ENCODE assay signal across 24 mouse cellular contexts in the genomic region with DNA sequence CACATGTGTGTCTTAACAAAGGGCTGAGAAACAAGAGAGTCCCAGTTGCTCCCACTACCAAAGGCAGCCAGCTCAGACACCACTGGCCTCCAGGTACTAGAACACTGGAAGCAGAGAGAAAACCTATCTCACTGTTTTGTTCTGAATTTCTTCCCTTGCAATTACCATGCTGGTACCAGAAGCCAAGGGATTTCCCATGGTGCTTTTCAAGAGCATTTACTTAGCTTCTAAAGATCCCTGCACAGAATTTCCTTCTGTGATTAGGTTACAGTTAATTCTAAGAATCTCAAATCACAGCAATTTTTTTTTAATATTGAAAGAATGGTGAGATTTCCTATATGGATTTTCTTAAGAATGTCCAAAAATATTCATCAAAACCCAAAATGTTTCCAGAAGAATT. TPM values are rescaled to one million over a fixed set of nuclear protein-coding genes. Genes with fewer than 3 reads are reported as not detected.
"Had no signal": no experiment of that assay in that cellular context is flagged by ENCODE, and none has a peak within 500 bp of the region (broad histone marks: within the 10 kb centered on the region; RNA-seq: fewer than 3 reads in every experiment).

No protein-coding gene starts in this region.

- H3K4me2 ChIP-seq: limb, embryonic 15.5 days; liver, embryonic 11.5 days; lung, embryonic 14.5 days; midbrain, embryonic 12.5 days; midbrain, embryonic 15.5 days; neural tube, embryonic 13.5 days had no signal

- H3K4me1 ChIP-seq: midbrain, embryonic 15.5 days had no signal

- ATAC-seq: liver, postnatal 0 days; lung, postnatal 0 days; midbrain, embryonic 15.5 days had no signal

- H3K9ac ChIP-seq: limb, embryonic 15.5 days; liver, embryonic 14.5 days; liver, postnatal 0 days; lung, embryonic 14.5 days; midbrain, embryonic 12.5 days; midbrain, embryonic 15.5 days; neural tube, embryonic 13.5 days had no signal

- H3K9me3 ChIP-seq: limb, embryonic 15.5 days; midbrain, embryonic 12.5 days; midbrain, embryonic 15.5 days; neural tube, embryonic 13.5 days had no signal

- H3K27me3 ChIP-seq: limb, embryonic 15.5 days; midbrain, embryonic 12.5 days; midbrain, embryonic 15.5 days; neural tube, embryonic 13.5 days had no signal

- H3K36me3 ChIP-seq: limb, embryonic 15.5 days; midbrain, embryonic 12.5 days; midbrain, embryonic 15.5 days; neural tube, embryonic 13.5 days had no signal

- H3K27ac ChIP-seq: left cerebral cortex, adult 2 months; limb, embryonic 15.5 days; liver, embryonic 14.5 days; macrophage; midbrain, embryonic 12.5 days; midbrain, embryonic 15.5 days; neural tube, embryonic 13.5 days; stomach, postnatal 0 days had no signal

- H3K4me3 ChIP-seq: layer of hippocampus, adult 2 months; left cerebral cortex, adult 2 months; limb, embryonic 15.5 days; midbrain, embryonic 12.5 days; midbrain, embryonic 15.5 days; neural tube, embryonic 13.5 days had no signal

- DNase-seq: kidney, adult 18-20 months; kidney, adult 9 months; kidney, postnatal 25 days; layer of hippocampus, postnatal 36 days; liver, postnatal 0 days; lung, embryonic 14.5 days; retina, postnatal 1 day; right cerebral cortex, postnatal 25 days; thymus, adult 2 months; thymus, postnatal 14 days; thymus, postnatal 4 days had no signal

RNA-seq across cellular contexts. Expression of a gene that starts 31.2 kb away (rescaled TPM):
- total RNA-seq: megakaryocyte, adult 5-6 weeks; neutrophil, adult 5-6 weeks had no signal
